Mouse (Mus musculus) brain, embryonic 14.5 days (tissue): Measurements from ENCODE around the gene Ccdc78.

Experiments
- CTCF ChIP-seq: fragments of 200-500 bp; IDR thresholded peaks from 2 replicates; pipeline ENCODE4 v1.5.1; 2012; ENCODE audit warnings: inconsistent platforms, mild to moderate bottlenecking, moderate library complexity, borderline replicate concordance; ENCODE audit not compliant: insufficient read depth, insufficient read length; ENCODE audit errors: extremely low read depth
- POLR2A ChIP-seq: fragments of 200-500 bp; IDR thresholded peaks from 2 replicates; pipeline ENCODE4 v1.6.1; 2012; ENCODE audit warnings: mild to moderate bottlenecking, inconsistent platforms, borderline replicate concordance; ENCODE audit not compliant: poor library complexity, insufficient read depth, insufficient read length, severe bottlenecking; ENCODE audit errors: extremely low read depth

GRCm38 (mm10) chr17:25765886-25766285 is 20.5 kb upstream of the Ccdc78 start:
- TF ChIP-seq CTCF = no peak
- no peak for TF ChIP-seq POLR2A
